Mouse (Mus musculus) testis, adult 2 months (tissue): Measurements from ENCODE around the gene Ttyh3.

ENCODE experiments used
- CTCF ChIP-seq: fragments of 200-500 bp; IDR thresholded peaks from 2 replicates; pipeline ENCODE4 v1.5.1; 2012; ENCODE audit warnings: low read depth, mild to moderate bottlenecking, inconsistent platforms, low read length, moderate library complexity; ENCODE audit not compliant: control insufficient read depth, insufficient read depth, insufficient replicate concordance
- POLR2A ChIP-seq: fragments of 200-500 bp; IDR thresholded peaks from 2 replicates; pipeline ENCODE4 v1.6.1; 2012; ENCODE audit warnings: low read depth, mild to moderate bottlenecking, inconsistent platforms, low read length, moderate library complexity; ENCODE audit not compliant: control insufficient read depth

- no peak for TF ChIP-seq POLR2A
- no peak for TF ChIP-seq CTCF
Measured at GRCm38 (mm10) chr5:140633432-140633831, 15.4 kb downstream of the Ttyh3 start.
